Mouse (Mus musculus) small intestine, adult 2 months (tissue): ENCODE results near the gene Il17rc.

Source experiments
- CTCF ChIP-seq: fragments of 200-500 bp; IDR thresholded peaks from 2 replicates; pipeline ENCODE4 v1.5.1; 2012; ENCODE audit warnings: low read depth, mild to moderate bottlenecking, control low read depth, inconsistent platforms, low read length, moderate library complexity, mixed read lengths; ENCODE audit not compliant: insufficient replicate concordance, insufficient read length; ENCODE audit errors: extremely low read depth
- POLR2A ChIP-seq: fragments of 200-500 bp; IDR thresholded peaks from 2 replicates; pipeline ENCODE4 v1.6.1; 2012; ENCODE audit warnings: low read depth, mild to moderate bottlenecking, control low read depth, inconsistent platforms, low read length, moderate library complexity

GRCm38 (mm10) chr6:113494258-113494788 is 23.1 kb downstream of the Il17rc start:
- TF ChIP-seq POLR2A (no peak; the same call in 1 of the 2 replicates), CTCF (peak; percentile 76)
